Mouse (Mus musculus) hindbrain, embryonic 13.5 days (tissue): ENCODE measurements around the gene Tnfsf13. TPM values are rescaled to one million over a fixed set of nuclear protein-coding genes. Genes with fewer than 3 reads are reported as not detected.
"Not testable (repeated sequence)": the region's sequence is repeated elsewhere in the genome, so short reads cannot be mapped to it uniquely, and the experiment has no call there.

Source experiments
- ATAC-seq: fragments of 200-750 bp; cut with Nextera tagmentation; 2 replicates; pipeline ENCODE4 v1.8.0; 2017; ENCODE audit warnings: moderate TSS enrichment; ENCODE audit not compliant: low FRiP score
- H3K27ac ChIP-seq: fragments of 300-500 bp; sonication (generic); 2 replicates; pipeline ENCODE4 v1.5.1; 2015; ENCODE audit warnings: inconsistent platforms, mild to moderate bottlenecking, moderate library complexity
- H3K27me3 ChIP-seq: fragments of 300-500 bp; sonication (generic); 2 replicates; pipeline ENCODE4 v1.6.1; 2015; ENCODE audit warnings: mild to moderate bottlenecking, inconsistent platforms
- H3K36me3 ChIP-seq: fragments of 300-500 bp; sonication (generic); 2 replicates; pipeline ENCODE4 v1.6.1; 2015; ENCODE audit warnings: mild to moderate bottlenecking, inconsistent platforms
- H3K4me1 ChIP-seq: fragments of 300-500 bp; sonication (generic); replicated peaks from 2 replicates; pipeline ENCODE4 v1.6.1; 2015; ENCODE audit warnings: inconsistent platforms
- H3K4me2 ChIP-seq: fragments of 300-500 bp; sonication (generic); 2 replicates; pipeline ENCODE4 v1.6.1; 2015; ENCODE audit warnings: inconsistent platforms, mild to moderate bottlenecking, moderate library complexity
- H3K4me3 ChIP-seq: fragments of 300-500 bp; sonication (generic); 2 replicates; pipeline ENCODE4 v1.5.1; 2015; ENCODE audit warnings: mild to moderate bottlenecking, inconsistent platforms
- H3K9ac ChIP-seq: fragments of 300-500 bp; sonication (generic); 2 replicates; pipeline ENCODE4 v1.6.1; 2015; ENCODE audit warnings: mild to moderate bottlenecking, inconsistent platforms
- H3K9me3 ChIP-seq: fragments of 300-500 bp; sonication (generic); 2 replicates; pipeline ENCODE4 v1.6.1; 2016; ENCODE audit warnings: inconsistent platforms
- WGBS: fragments of 180-500 bp; shearing (Covaris S2); methylation state at CpG from one replicate; pipeline ENCODE4 v1.1.7; 2015; 5-methylcytosine and 5-hydroxymethylcytosine counted together
- polyA plus RNA-seq: library from polyadenylated mRNA; unstranded; fragments of >200 nt; fragmentation: Nextera tagmentation; extraction: Ambion mirVana; gene quantifications from 2 replicates; pipeline ENCODE4 v1.2.1, GENCODE M21; 2015

The Tnfsf13 gene
- polyA plus RNA-seq, 1 experiment from 2014 or later = 0.53 TPM

GRCm38 (mm10) chr11:69712954-69713672 lies 27.5 kb upstream of the Tnfsf13 start:
- Histone ChIP-seq H3K4me2 (no peak overlapping the region), H3K27ac (no peak overlapping the region), H3K27me3 (no peaks in the 10 kb centered on the region), H3K9me3 (no peaks in the 10 kb centered on the region), H3K9ac (no peak overlapping the region), H3K36me3 (no peaks in the 10 kb centered on the region), H3K4me1 (peaks cover 6% of the 10 kb centered on the region; the same call in 1 of the 2 replicates), H3K4me3 (no peak overlapping the region)
- no peak for ATAC-seq
- 75% methylated on average over 20 of the region's 20 CpGs for WGBS

- Histone ChIP-seq H3K4me2 (no peak overlapping the region), H3K27ac (no peak overlapping the region), H3K36me3 (no peaks in the 10 kb centered on the region), H3K4me3 (no peak overlapping the region), H3K27me3 (no peaks in the 10 kb centered on the region), H3K9ac (no peak overlapping the region), H3K9me3 (no peaks in the 10 kb centered on the region), H3K4me1 (peaks cover 6% of the 10 kb centered on the region; the same call in 1 of the 2 replicates)
- 84% methylated on average over 2 of the region's 2 CpGs for WGBS
- no peak for ATAC-seq
These were observed 25.5 kb upstream of the Tnfsf13 start for GRCm38 (mm10) chr11:69711082-69711481.

DNA sequence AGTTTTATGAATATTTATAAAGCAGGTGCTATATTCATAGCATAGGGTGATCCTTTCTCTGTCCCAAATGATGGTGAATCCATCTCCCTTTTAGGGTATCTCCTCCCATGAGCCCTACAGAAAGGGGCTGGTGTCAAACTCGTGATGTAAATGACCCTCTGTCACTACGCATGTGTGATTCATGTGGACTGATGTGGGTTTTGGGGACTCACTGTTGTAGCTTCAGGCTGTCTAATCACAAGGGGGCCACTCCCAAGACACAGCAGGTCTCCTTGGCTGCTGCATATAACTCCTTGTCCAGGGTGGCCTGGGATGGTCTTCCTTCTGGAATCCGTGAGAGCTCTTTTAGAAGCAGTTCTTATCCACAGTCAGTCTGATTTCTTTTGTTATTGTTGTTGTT lies 24.9 kb upstream of the Tnfsf13 start:
- Histone ChIP-seq H3K9ac (no peak overlapping the region), H3K4me3 (no peak overlapping the region), H3K36me3 (no peaks in the 10 kb centered on the region), H3K27ac (no peak overlapping the region), H3K4me1 (peaks cover 3% of the 10 kb centered on the region; the same call in 1 of the 2 replicates), H3K9me3 (no peaks in the 10 kb centered on the region), H3K4me2 (no peak overlapping the region), H3K27me3 (no peaks in the 10 kb centered on the region)
- ATAC-seq = no peak
- WGBS = 77% methylated on average over 3 of the region's 3 CpGs

GRCm38 (mm10) chr11:69709554-69710446 lies 24.2 kb upstream of the Tnfsf13 start:
- no peak for ATAC-seq
- WGBS = 61% methylated on average over 11 of the region's 11 CpGs

DNA sequence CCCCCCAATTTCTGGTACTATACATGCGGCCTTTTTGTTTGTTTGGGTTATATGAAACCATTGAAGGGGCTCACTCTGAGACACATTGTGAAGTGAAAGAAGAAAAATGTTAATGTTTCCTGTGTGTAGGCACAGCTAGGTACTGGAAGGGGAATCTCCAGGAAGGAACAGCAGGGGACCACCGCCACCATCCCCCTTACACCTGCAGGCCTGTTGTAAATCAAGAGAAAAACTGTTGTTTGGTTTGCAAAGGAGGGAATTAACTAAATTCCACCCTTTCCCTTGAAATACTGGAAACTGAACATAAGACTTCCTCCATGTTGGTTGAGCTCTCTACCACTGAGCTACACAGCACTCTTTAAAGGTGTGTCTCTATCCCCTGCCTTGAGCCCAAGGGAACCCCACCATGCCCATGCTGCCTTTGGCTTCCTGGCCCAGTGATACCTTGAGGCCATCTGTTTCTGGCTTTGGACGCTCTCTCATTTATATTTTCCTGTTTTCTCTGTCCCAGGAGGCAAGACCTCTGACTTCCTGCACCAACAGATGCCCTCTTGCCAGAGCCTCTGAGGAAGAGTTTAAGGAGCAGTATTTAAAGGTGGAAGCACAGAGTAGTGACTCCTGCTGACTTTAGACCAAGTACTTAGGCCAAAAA lies 23.2 kb upstream of the Tnfsf13 start:
- no peaks in the 10 kb centered on the region for H3K27me3 ChIP-seq
- H3K4me3 ChIP-seq = no peak overlapping the region
- no peaks in the 10 kb centered on the region for H3K36me3 ChIP-seq
- no peak overlapping the region for H3K27ac ChIP-seq
- WGBS = 79% methylated on average over 3 of the region's 3 CpGs
- no peak overlapping the region for H3K9ac ChIP-seq
- peaks cover 3% of the 10 kb centered on the region; the same call in 1 of the 2 replicates for H3K4me1 ChIP-seq
- H3K4me2 ChIP-seq = no peak overlapping the region
- no peaks in the 10 kb centered on the region for H3K9me3 ChIP-seq
- ATAC-seq = no peak

More at GRCm38 (mm10) chr11:69709554-69710446, 24.2 kb upstream of the Tnfsf13 start:
- Histone ChIP-seq H3K4me1 (peaks cover 3% of the 10 kb centered on the region; the same call in 1 of the 2 replicates), H3K9me3 (no peaks in the 10 kb centered on the region), H3K4me2 (no peak overlapping the region), H3K27ac (no peak overlapping the region), H3K36me3 (no peaks in the 10 kb centered on the region), H3K4me3 (no peak overlapping the region), H3K9ac (no peak overlapping the region), H3K27me3 (no peaks in the 10 kb centered on the region)

GRCm38 (mm10) chr11:69707873-69708381 lies 22.3 kb upstream of the Tnfsf13 start:
- ATAC-seq = no peak
- Histone ChIP-seq H3K27ac (no peak overlapping the region), H3K9me3 (no peaks in the 10 kb centered on the region), H3K4me2 (no peak overlapping the region), H3K4me1 (peaks cover 3% of the 10 kb centered on the region; the same call in 1 of the 2 replicates), H3K4me3 (no peak overlapping the region), H3K27me3 (no peaks in the 10 kb centered on the region), H3K9ac (no peak overlapping the region), H3K36me3 (no peaks in the 10 kb centered on the region)
- 87% methylated on average over 4 of the region's 4 CpGs for WGBS

GRCm38 (mm10) chr11:69707480-69707847 lies 21.9 kb upstream of the Tnfsf13 start:
- Histone ChIP-seq H3K36me3 (no peaks in the 10 kb centered on the region), H3K27ac (no peak overlapping the region), H3K4me3 (no peak overlapping the region), H3K4me1 (peaks cover 3% of the 10 kb centered on the region; the same call in 1 of the 2 replicates), H3K4me2 (no peak overlapping the region), H3K9me3 (no peaks in the 10 kb centered on the region), H3K9ac (no peak overlapping the region), H3K27me3 (no peaks in the 10 kb centered on the region)
- 80% methylated on average over 4 of the region's 4 CpGs for WGBS
- ATAC-seq = no peak

DNA sequence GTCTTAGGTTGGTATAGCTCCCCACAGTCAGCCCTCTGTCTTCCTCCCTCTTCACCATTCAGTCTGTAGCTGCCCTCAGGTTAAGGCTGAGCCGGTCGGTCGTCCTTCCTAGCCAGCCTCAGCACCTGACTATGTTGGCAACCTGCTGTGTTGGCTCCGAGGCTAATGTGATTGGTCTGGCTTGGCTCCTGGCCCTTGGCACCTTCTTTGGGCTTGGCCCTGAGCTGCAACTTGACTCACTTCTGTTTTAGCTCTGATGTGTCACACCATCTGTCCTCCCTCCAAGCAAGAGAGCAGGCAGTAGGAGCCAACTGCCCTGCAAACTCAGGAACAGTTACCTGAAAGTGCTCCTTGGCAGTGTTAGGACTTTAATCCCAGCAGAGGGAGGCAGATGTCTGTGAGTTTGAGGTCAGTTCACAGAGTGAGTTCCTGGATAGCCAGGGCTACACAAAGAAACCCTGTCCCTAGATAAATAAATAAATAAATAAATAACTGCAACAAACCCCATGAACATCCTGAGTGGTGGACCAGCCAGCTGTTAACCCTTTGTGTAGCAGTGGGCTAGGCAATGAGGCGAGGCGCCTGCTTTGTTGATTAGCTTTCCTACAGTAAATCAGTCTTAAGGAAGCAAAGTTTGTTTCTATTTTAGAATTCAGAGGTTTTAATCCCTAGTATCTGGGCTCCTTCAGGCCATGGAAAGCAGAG lies 21.3 kb upstream of the Tnfsf13 start:
- H3K4me1 ChIP-seq = peaks cover 3% of the 10 kb centered on the region; the same call in 1 of the 2 replicates
- ATAC-seq = no peak
- H3K9me3 ChIP-seq = no peaks in the 10 kb centered on the region
- H3K36me3 ChIP-seq = no peaks in the 10 kb centered on the region
- no peak overlapping the region for H3K4me2 ChIP-seq
- H3K9ac ChIP-seq = no peak overlapping the region
- no peaks in the 10 kb centered on the region for H3K27me3 ChIP-seq
- H3K27ac ChIP-seq = no peak overlapping the region
- H3K4me3 ChIP-seq = no peak overlapping the region
- WGBS = 49% methylated on average over 6 of the region's 6 CpGs

DNA sequence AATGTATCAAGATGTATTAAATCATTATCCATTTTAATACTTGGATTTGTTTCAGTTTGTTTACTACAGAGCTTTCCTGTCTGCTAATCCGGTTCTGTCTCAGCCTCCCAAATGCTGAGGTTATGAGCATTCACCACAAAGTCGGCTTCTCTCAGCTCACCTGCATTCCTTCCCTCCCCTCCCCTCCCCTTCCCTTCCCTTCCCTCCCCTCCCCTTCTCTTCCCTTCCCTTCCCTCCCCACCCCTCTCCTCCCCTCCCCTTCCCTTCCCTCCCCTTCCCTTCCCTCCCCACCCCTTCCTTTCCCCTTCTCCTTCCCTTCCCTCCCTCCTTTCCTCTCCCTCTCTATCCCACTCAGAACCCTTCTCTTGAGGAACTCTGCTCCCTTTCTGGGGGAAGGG lies 19.0 kb upstream of the Tnfsf13 start:
- H3K36me3 ChIP-seq = no peaks in the 10 kb centered on the region
- 50% methylated on average over 2 of the region's 2 CpGs for WGBS

GRCm38 (mm10) chr11:69703814-69704612 lies 18.4 kb upstream of the Tnfsf13 start:
- no peak overlapping the region for H3K27ac ChIP-seq
- H3K36me3 ChIP-seq = no peaks in the 10 kb centered on the region
- no peaks in the 10 kb centered on the region for H3K4me1 ChIP-seq
- H3K4me2 ChIP-seq = no peak overlapping the region
- ATAC-seq = no peak
- H3K9ac ChIP-seq = no peak overlapping the region
- H3K9me3 ChIP-seq = no peaks in the 10 kb centered on the region
- 72% methylated on average over 8 of the region's 8 CpGs for WGBS
- H3K27me3 ChIP-seq = peaks cover 4% of the 10 kb centered on the region; the same call in 1 of the 2 replicates
- no peak overlapping the region for H3K4me3 ChIP-seq

More for the DNA sequence above, 19.0 kb upstream of the Tnfsf13 start:
- Histone ChIP-seq H3K27ac (no peak overlapping the region), H3K4me1 (peaks cover under 1% of the 10 kb centered on the region; the same call in 1 of the 2 replicates), H3K4me3 (no peak overlapping the region), H3K9me3 (no peaks in the 10 kb centered on the region), H3K27me3 (peaks cover 4% of the 10 kb centered on the region; the same call in 1 of the 2 replicates), H3K9ac (no peak overlapping the region), H3K4me2 (no peak overlapping the region)
- ATAC-seq = no peak

DNA sequence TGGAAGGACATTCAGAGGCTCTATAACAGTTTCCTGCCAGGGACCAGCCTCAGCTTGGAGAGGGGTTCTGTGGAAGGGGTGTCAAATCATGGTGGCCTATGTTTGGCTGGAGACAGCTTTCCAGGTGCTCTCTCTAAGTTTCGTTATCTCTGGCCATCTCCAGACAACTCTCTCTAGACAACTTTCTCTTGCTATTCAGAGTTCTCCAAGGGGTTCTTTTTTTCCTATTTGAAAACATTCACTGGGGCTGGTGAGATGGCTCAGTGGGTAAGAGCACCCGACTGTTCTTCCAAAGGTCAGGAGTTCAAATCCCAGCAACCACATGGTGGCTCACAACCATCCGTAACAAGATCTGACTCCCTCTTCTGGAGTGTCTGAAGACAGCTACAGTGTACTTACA lies 17.8 kb upstream of the Tnfsf13 start:
- 69% methylated on average over 3 of the region's 3 CpGs for WGBS
- H3K4me1 ChIP-seq, H3K4me3 ChIP-seq, H3K36me3 ChIP-seq, ATAC-seq, H3K9me3 ChIP-seq, H3K27me3 ChIP-seq, H3K9ac ChIP-seq, H3K27ac ChIP-seq, H3K4me2 ChIP-seq: not testable (repeated sequence)
